Mouse (Mus musculus) heart, adult 2 months (tissue): ENCODE results near the gene Dglucy.

ENCODE experiments used
- CTCF ChIP-seq: fragments of 200-600 bp; IDR thresholded peaks from 2 replicates; pipeline ENCODE4 v1.8.1; 2022; ENCODE audit warnings: antibody characterized with exemption, mild to moderate bottlenecking, moderate library complexity
- EP300 ChIP-seq: fragments of 200-500 bp; IDR thresholded peaks from 2 replicates; pipeline ENCODE4 v1.6.1; 2011; ENCODE audit warnings: low read depth, low read length, control low read depth; ENCODE audit not compliant: insufficient read depth
- POLR2A ChIP-seq: fragments of 200-500 bp; IDR thresholded peaks from 2 replicates; pipeline ENCODE4 v1.6.1; 2011; ENCODE audit warnings: mild to moderate bottlenecking, low read depth, low read length, control low read depth; ENCODE audit not compliant: insufficient read depth

- TF ChIP-seq POLR2A (no peak), CTCF (no peak), EP300 (no peak)
Observed at GRCm38 (mm10) chr12:100873612-100874011, 94.8 kb downstream of the Dglucy start.
